Mouse (Mus musculus) embryonic facial prominence, embryonic 12.5 days (tissue): ENCODE measurements around the gene Gm29049. TPM values are rescaled to one million over a fixed set of nuclear protein-coding genes. Genes with fewer than 3 reads are reported as not detected.
"Not testable (repeated sequence)": the region's sequence is repeated elsewhere in the genome, so short reads cannot be mapped to it uniquely, and the experiment has no call there.

Experiments used
- ATAC-seq: fragments of 200-750 bp; cut with Nextera tagmentation; 2 replicates; pipeline ENCODE4 v1.8.0; 2017; ENCODE audit not compliant: insufficient number of reproducible peaks, insufficient read depth, low FRiP score, low TSS enrichment
- H3K27ac ChIP-seq: fragments of 300-500 bp; sonication (generic); 2 replicates; pipeline ENCODE4 v1.5.1; 2016; ENCODE audit warnings: mild to moderate bottlenecking
- H3K27me3 ChIP-seq: fragments of 300-500 bp; sonication (generic); 2 replicates; pipeline ENCODE4 v1.6.1; 2016; ENCODE audit warnings: mild to moderate bottlenecking, moderate library complexity
- H3K36me3 ChIP-seq: fragments of 300-500 bp; sonication (generic); 2 replicates; pipeline ENCODE4 v1.6.1; 2016; ENCODE audit warnings: mild to moderate bottlenecking
- H3K4me1 ChIP-seq: fragments of 300-500 bp; sonication (generic); 2 replicates; pipeline ENCODE4 v1.6.1; 2016
- H3K4me2 ChIP-seq: fragments of 300-500 bp; sonication (generic); replicated peaks from 2 replicates; pipeline ENCODE4 v1.6.1; 2016; ENCODE audit warnings: mild to moderate bottlenecking, moderate library complexity
- H3K4me3 ChIP-seq: fragments of 300-500 bp; sonication (generic); 2 replicates; pipeline ENCODE4 v1.5.1; 2016; ENCODE audit warnings: mild to moderate bottlenecking
- H3K9ac ChIP-seq: fragments of 300-500 bp; sonication (generic); 2 replicates; pipeline ENCODE4 v1.6.1; 2016; ENCODE audit warnings: mild to moderate bottlenecking, moderate library complexity
- H3K9me3 ChIP-seq: fragments of 300-500 bp; sonication (generic); 2 replicates; pipeline ENCODE4 v1.6.1; 2016; ENCODE audit warnings: mild to moderate bottlenecking, moderate library complexity
- WGBS: fragments of 180-500 bp; shearing (Covaris S2); methylation state at CpG from one replicate; pipeline ENCODE4 v1.1.7; 2016; 5-methylcytosine and 5-hydroxymethylcytosine counted together
- polyA plus RNA-seq: library from polyadenylated mRNA; unstranded; fragments of >200 nt; fragmentation: Nextera tagmentation; extraction: Ambion mirVana; gene quantifications from 2 replicates; pipeline ENCODE4 v1.2.1, GENCODE M21; 2016

Gm29049 gene
- polyA plus RNA-seq: not detected in 2 replicates

DNA sequence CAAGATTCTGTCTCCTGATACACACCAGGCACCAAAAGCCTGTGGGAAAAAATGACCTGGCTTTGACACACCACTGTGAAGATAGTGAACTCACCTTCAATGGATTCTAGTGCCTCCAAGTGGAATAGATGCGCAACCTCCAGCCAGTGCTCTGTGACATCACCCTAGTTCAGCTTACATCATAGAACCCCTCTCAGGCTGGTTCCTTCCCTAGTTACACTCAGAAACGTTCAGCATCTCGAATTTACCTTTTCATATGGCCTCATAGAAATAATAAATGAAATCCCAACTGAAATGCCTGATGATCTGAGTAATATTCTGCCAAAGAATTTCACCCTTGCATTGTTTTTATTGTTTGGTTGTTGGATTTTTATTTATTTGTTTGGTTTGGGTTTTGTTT lies at the start of gene Gm29049:
TSS of gene Gm29049 (minus strand) at position 101 of the 400 bp plus-strand sequence.
- 17% methylated on average over 1 of the region's 3 CpGs for WGBS
- not testable (repeated sequence) for H3K4me3 ChIP-seq, H3K27me3 ChIP-seq, H3K27ac ChIP-seq, H3K9me3 ChIP-seq, H3K4me1 ChIP-seq, H3K4me2 ChIP-seq, H3K36me3 ChIP-seq, H3K9ac ChIP-seq, ATAC-seq

Other genes starting within 250 kb of the Gm29049 start
- gene Gm20825, start 74.3 kb upstream of the Gm29049 start, polyA plus RNA-seq: not detected in 2 replicates